Mouse (Mus musculus): ENCODE results near the gene Cpa3.

- TF ChIP-seq POLR2A (IDR thresholded peaks at IDR 0.05; ENCODE audit: control insufficient read depth, extremely low read depth, insufficient read depth, low read length, poor library complexity) = no peak
- TF ChIP-seq CTCF (IDR thresholded peaks at IDR 0.05; ENCODE audit: borderline replicate concordance, control insufficient read depth, extremely low read depth, insufficient read depth, low read length, poor library complexity) = no peak
These were observed at the start of gene Cpa3 for GRCm38 (mm10) chr3:20242050-20242449.
